Mouse (Mus musculus) midbrain, embryonic 15.5 days (tissue): Measurements from ENCODE around the gene Csrnp1. TPM values are rescaled to one million over a fixed set of nuclear protein-coding genes. Genes with fewer than 3 reads are reported as not detected.
"Not testable (repeated sequence)": the region's sequence is repeated elsewhere in the genome, so short reads cannot be mapped to it uniquely, and the experiment has no call there.

Experiments
- ATAC-seq: fragments of 200-750 bp; cut with Nextera tagmentation; replicated peaks from 2 replicates; pipeline ENCODE4 v1.8.0; 2017; ENCODE audit warnings: moderate TSS enrichment
- H3K27ac ChIP-seq: fragments of 300-500 bp; sonication (generic); 2 replicates; pipeline ENCODE4 v1.5.1; 2015; ENCODE audit warnings: mild to moderate bottlenecking, inconsistent platforms
- H3K27me3 ChIP-seq: fragments of 300-500 bp; sonication (generic); replicated peaks from 2 replicates; pipeline ENCODE4 v1.6.1; 2015; ENCODE audit warnings: inconsistent platforms
- H3K36me3 ChIP-seq: fragments of 300-500 bp; sonication (generic); replicated peaks from 2 replicates; pipeline ENCODE4 v1.6.1; 2015; ENCODE audit warnings: inconsistent platforms
- H3K4me1 ChIP-seq: fragments of 300-500 bp; sonication (generic); 2 replicates; pipeline ENCODE4 v1.6.1; 2015; ENCODE audit warnings: inconsistent platforms
- H3K4me2 ChIP-seq: fragments of 300-500 bp; sonication (generic); 2 replicates; pipeline ENCODE4 v1.6.1; 2015; ENCODE audit warnings: inconsistent platforms, mild to moderate bottlenecking, moderate library complexity
- H3K4me3 ChIP-seq: fragments of 300-500 bp; sonication (generic); 2 replicates; pipeline ENCODE4 v1.5.1; 2015; ENCODE audit warnings: mild to moderate bottlenecking, inconsistent platforms
- H3K9ac ChIP-seq: fragments of 300-500 bp; sonication (generic); 2 replicates; pipeline ENCODE4 v1.6.1; 2015; ENCODE audit warnings: mild to moderate bottlenecking, inconsistent platforms
- H3K9me3 ChIP-seq: fragments of 300-500 bp; sonication (generic); 2 replicates; pipeline ENCODE4 v1.6.1; 2016; ENCODE audit warnings: inconsistent platforms
- WGBS: fragments of 180-500 bp; shearing (Covaris S2); methylation state at CpG from one replicate; pipeline ENCODE4 v1.1.7; 2015; ENCODE audit warnings: mixed read lengths; 5-methylcytosine and 5-hydroxymethylcytosine counted together
- polyA plus RNA-seq: library from polyadenylated mRNA; unstranded; fragments of >200 nt; fragmentation: Nextera tagmentation; extraction: Ambion mirVana; gene quantifications from 2 replicates; pipeline ENCODE4 v1.2.1, GENCODE M21; 2015

Gene Csrnp1
- polyA plus RNA-seq, 1 experiment from 2014 or later: 1.4 TPM

DNA sequence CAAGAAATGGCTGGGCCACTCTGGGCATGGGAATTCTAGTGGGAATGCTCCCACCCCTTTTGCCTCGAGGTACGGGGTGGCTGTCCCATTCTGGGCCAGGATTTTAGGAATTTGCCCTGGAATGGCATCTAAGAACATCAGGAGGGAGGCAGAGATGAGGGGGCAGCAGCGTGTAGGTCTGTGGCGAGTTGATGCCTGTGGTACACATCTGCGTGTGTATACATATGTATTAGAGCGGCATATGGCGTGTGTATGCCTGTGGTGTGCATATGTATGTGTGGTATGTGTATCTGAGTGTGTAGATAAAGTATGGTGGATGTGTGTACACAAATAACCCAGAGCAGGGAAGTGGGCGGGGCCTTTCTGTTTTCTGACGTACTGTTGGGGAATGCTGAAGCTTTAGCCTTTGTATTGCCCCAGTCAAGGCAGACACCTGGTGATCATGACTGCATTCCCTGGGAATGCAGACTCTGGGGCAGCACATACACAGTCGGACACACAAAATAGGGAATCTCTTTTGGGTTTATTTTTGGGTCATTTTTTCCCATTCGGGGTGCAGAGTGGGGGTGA is 28.9 kb upstream of the Csrnp1 start:
- no peak for ATAC-seq
- no peaks in the 10 kb centered on the region for H3K9me3 ChIP-seq
- H3K27me3 ChIP-seq: no peaks in the 10 kb centered on the region; the same call in 1 of the 2 replicates
- no peaks in the 10 kb centered on the region for H3K36me3 ChIP-seq
- no peak overlapping the region for H3K4me2 ChIP-seq
- 75% methylated on average over 11 of the region's 11 CpGs for WGBS
- no peak overlapping the region for H3K4me3 ChIP-seq
- no peak overlapping the region for H3K9ac ChIP-seq
- H3K27ac ChIP-seq: no peak overlapping the region
- H3K4me1 ChIP-seq: peaks cover 5% of the 10 kb centered on the region; the same call in 1 of the 2 replicates

DNA sequence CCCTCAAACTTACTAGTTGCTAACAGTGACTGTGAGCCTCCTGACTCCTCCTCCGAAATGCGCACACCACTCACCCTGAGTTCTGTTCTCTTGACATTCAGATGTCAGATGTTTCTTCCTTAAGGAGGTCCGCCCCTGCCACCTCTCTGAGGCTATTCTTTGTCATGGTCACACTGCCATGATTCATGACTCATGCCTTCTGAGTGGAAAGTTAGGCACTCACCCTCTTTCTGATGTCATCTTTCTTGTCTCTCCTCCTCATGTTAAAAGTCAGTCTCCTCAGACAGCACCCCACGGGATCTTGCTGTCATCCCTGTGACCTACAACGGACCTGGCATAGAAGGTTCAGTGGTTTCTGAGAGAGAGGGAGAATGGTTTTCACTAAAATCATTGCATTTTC is 28.3 kb upstream of the Csrnp1 start:
- peaks cover 5% of the 10 kb centered on the region; the same call in 1 of the 2 replicates for H3K4me1 ChIP-seq
- no peak overlapping the region for H3K4me2 ChIP-seq
- H3K36me3 ChIP-seq: no peaks in the 10 kb centered on the region
- 87% methylated on average over 5 of the region's 5 CpGs for whole genome bisulfite sequencing
- ATAC-seq: no peak
- H3K27ac ChIP-seq: no peak overlapping the region
- no peak overlapping the region for H3K4me3 ChIP-seq
- no peak overlapping the region for H3K9ac ChIP-seq
- H3K9me3 ChIP-seq: no peaks in the 10 kb centered on the region
- no peaks in the 10 kb centered on the region; the same call in 1 of the 2 replicates for H3K27me3 ChIP-seq

DNA sequence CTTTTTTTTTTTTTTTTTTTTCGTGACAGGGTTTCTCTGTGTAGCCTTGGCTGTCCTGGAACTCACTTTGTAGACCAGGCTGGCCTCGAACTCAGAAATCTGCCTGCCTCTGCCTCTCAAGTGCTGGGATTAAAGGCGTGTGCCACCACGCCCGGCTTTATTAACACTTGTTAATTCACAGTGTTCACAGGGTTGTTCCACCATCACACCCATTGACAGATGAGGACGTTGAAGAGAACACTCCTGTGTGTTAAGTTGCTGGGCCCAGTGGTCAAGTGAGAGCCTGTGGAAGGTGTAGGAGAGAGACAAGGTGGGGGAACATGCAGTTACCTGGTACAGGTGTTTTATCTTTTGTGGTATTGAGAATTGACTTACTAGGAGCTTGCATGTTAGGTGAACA is 27.7 kb upstream of the Csrnp1 start:
- ATAC-seq, H3K4me3 ChIP-seq, H3K9ac ChIP-seq, H3K27ac ChIP-seq, H3K9me3 ChIP-seq, H3K4me2 ChIP-seq, H3K36me3 ChIP-seq, H3K4me1 ChIP-seq, H3K27me3 ChIP-seq: not testable (repeated sequence)
- WGBS: 87% methylated on average over 6 of the region's 6 CpGs

DNA sequence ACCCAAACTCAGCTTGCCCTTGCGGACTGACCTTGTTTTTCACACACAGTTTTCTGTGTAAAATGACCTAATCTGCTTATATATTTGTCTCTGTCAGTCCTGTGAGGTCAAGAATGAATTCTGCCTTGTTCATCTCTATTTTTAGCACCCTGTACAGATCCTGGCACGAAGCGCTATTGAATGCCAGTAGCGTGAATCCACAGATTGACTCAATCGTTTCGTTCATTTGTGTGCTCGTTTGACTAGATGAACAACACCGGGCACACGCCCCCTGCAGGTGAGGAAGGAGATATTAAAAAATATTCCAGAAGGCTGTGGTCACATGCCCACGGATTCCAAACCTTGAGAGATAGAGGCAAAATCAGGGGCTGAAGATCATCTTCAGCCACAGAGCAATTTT is 27.1 kb upstream of the Csrnp1 start:
- Histone ChIP-seq H3K4me3 (peak overlapping the region; percentile 44), H3K27ac (peak overlapping the region; percentile 88), H3K9ac (peak overlapping the region; percentile 63), H3K27me3 (no peaks in the 10 kb centered on the region; the same call in 1 of the 2 replicates), H3K36me3 (no peaks in the 10 kb centered on the region), H3K4me2 (peak overlapping the region; percentile 80), H3K9me3 (no peaks in the 10 kb centered on the region), H3K4me1 (peaks cover 5% of the 10 kb centered on the region; the same call in 1 of the 2 replicates)
- peak; percentile 75 for ATAC-seq
- under 1% methylated on average over 10 of the region's 10 CpGs for WGBS

DNA sequence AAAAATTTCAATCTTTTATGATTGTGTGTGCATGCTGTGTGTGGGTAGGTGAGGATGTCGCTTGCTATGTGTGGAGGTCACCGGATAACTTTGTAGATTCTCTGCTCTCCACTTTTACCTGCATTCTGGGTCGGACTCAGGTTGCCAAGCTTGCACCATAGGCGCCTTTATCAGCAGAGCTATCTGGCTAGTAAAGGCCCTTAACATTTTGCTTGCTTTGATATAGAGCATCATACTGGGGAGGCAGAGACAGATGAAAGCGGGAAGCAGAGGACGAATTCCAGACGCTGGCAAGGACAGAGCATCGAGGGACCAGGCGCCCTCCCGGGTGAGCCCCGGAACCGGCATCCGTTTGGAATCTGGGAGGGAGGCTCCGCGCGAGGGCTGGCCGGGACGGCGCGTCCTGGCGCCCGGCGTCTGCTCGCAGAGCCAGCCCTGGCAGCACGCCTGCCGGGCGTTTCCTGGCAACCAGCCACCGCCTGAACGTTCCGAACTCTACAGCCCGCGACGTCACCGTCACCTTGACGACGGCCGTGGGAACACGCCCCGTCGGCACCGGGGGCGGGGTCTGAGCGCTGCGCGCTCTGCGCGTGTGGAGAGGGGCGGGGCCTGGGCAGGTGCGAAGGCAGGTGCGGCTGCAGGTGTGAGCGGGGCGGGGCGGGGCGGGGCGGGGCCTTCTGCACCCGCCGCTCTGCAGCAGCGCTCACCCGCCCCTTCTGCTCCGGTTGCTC is 26.5 kb upstream of the Csrnp1 start:
- peak overlapping the region; percentile 88 for H3K27ac ChIP-seq
- no peaks in the 10 kb centered on the region for H3K36me3 ChIP-seq
- H3K9ac ChIP-seq: peak overlapping the region; percentile 63
- no peaks in the 10 kb centered on the region; the same call in 1 of the 2 replicates for H3K27me3 ChIP-seq
- ATAC-seq: peak; percentile 94
- peak overlapping the region; percentile 44 for H3K4me3 ChIP-seq
- H3K4me1 ChIP-seq: peaks cover 5% of the 10 kb centered on the region; the same call in 1 of the 2 replicates
- peak overlapping the region; percentile 80 for H3K4me2 ChIP-seq
- H3K9me3 ChIP-seq: no peaks in the 10 kb centered on the region
- 2% methylated on average over 60 of the region's 60 CpGs for WGBS

DNA sequence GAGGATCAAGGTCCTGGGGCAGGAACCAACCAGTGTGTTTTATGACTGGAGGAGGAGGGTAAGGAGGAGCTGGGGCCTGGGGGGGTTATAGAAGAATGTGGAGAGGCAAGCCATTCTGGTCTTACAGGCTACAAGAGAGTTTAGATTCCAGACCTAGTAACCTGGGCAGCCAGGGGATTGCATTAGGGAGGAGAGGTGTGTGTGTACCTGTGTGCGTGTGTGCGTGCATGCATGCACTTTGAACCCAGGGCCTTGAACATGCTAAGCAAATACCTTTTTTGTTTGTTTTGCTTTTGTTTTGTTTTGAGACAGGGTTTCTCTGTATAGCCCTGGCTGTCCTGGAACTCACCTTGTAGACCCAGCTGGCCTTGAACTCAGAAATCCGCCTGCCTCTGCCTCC is 25.4 kb upstream of the Csrnp1 start:
- Histone ChIP-seq H3K27ac (no peak overlapping the region), H3K4me2 (no peak overlapping the region), H3K36me3 (no peaks in the 10 kb centered on the region), H3K9ac (no peak overlapping the region), H3K4me3 (no peak overlapping the region), H3K4me1 (peaks cover 5% of the 10 kb centered on the region; the same call in 1 of the 2 replicates), H3K27me3 (no peaks in the 10 kb centered on the region; the same call in 1 of the 2 replicates), H3K9me3 (no peaks in the 10 kb centered on the region)
- no peak for ATAC-seq
- 99% methylated on average over 3 of the region's 3 CpGs for WGBS

DNA sequence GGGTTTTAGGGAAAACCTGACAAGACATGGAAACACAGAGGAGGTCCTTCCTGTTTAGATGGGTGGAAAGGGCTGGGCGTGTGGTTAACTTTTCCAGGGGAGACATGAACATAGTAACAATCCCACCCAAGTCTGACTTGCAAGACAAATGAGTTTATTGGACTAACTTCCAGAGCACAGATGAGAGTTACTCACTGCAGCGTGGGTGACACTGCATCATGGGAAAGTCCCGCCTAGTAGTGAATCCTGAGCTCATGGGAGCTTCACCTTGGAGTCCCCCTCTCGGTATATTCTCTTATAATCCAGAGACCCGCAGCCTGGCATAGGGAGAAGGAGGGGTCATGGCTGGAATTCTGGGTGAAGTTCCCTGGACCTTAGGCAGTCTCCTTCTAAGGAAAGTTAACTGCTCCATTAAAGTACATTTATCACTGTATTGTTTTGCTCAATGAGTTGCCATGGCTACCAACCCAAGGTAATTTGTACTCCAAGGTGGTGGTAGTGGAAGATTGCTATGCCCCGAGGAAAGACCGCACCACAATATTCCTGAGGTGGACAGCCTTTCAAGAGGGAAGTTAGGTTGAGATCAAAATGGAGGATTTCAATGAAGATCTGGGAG is 24.9 kb upstream of the Csrnp1 start:
- Histone ChIP-seq H3K4me2 (no peak overlapping the region), H3K27ac (no peak overlapping the region), H3K9me3 (no peaks in the 10 kb centered on the region), H3K4me3 (no peak overlapping the region), H3K36me3 (no peaks in the 10 kb centered on the region), H3K9ac (no peak overlapping the region), H3K4me1 (peaks cover 5% of the 10 kb centered on the region; the same call in 1 of the 2 replicates), H3K27me3 (no peaks in the 10 kb centered on the region; the same call in 1 of the 2 replicates)
- WGBS: 81% methylated on average over 7 of the region's 7 CpGs
- ATAC-seq: no peak

DNA sequence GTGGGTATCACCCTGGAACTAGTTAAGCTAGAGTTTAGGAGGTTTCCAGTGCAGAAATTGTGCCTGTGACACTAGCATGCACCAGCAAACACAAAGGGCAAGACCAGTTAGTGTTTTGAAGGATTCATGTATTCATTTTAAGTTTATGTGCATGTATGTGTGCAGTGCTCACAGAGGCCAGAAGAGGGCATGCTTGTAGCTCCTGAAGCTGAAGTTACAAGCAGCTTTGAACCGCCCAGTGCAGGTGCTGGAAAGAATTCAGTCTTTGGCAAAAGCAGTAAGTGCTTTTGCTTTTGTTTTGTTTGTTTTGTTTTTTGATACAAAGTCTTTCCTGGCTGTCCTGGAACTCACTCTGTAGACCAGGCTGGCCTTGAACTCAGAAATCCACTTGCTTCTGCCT is 23.4 kb upstream of the Csrnp1 start:
- Histone ChIP-seq H3K4me1 (peaks cover 5% of the 10 kb centered on the region; the same call in 1 of the 2 replicates), H3K27me3 (no peaks in the 10 kb centered on the region; the same call in none of the 2 replicates), H3K4me3 (no peak overlapping the region), H3K4me2 (no peak overlapping the region), H3K9me3 (no peaks in the 10 kb centered on the region), H3K27ac (no peak overlapping the region), H3K36me3 (no peaks in the 10 kb centered on the region), H3K9ac (no peak overlapping the region)
- no peak for ATAC-seq
- WGBS: 89% methylated on average over 1 of the region's 1 CpGs

DNA sequence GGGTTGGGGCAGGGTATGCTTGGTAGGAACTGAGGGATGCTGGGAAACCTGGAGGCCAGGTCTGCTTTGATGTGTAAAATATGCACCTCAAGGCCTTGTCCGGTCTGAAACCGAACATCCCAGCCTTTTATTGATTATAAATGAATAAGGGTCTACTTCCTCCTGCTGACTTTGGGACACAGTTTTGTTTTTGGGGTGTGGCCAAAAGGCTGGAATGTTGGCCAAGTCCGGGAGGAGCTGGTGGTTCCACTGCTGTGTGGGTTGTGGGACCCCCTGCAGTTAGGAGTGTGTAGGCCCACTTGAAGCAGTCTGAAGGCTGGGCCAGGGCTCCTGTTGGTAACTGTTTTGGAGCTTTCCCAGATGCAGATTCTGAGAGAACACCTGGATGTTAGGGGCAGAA is 21.5 kb upstream of the Csrnp1 start:
- no peaks in the 10 kb centered on the region for H3K36me3 ChIP-seq
- H3K4me2 ChIP-seq: no peak overlapping the region
- WGBS: 76% methylated on average over 3 of the region's 3 CpGs
- no peak overlapping the region for H3K27ac ChIP-seq
- H3K9me3 ChIP-seq: no peaks in the 10 kb centered on the region
- H3K9ac ChIP-seq: no peak overlapping the region
- H3K4me1 ChIP-seq: peaks cover 12% of the 10 kb centered on the region; the same call in 1 of the 2 replicates
- H3K27me3 ChIP-seq: no peaks in the 10 kb centered on the region; the same call in none of the 2 replicates
- H3K4me3 ChIP-seq: no peak overlapping the region
- ATAC-seq: no peak

DNA sequence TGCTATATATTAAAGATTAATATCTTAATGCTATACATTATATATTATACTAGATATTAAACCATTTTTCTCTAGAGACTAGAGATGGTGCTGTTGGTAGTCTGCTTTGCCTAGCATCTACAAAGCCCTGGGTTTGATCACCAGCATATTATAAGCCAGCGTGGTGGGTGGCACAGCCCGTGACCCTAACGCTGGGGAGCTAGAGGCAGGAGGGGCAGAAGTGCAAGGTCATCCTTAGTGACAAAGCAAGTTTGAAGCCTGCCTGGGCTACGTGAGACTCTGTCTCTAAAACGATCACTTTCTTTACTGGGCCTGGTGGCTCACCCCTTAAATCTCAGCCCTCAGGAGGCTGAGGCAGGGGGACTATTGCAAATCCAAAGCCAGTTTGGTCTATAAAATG is 18.4 kb upstream of the Csrnp1 start:
- H3K36me3 ChIP-seq: no peaks in the 10 kb centered on the region
- WGBS: 82% methylated on average over 5 of the region's 5 CpGs
- H3K4me2 ChIP-seq: no peak overlapping the region
- no peak overlapping the region for H3K27ac ChIP-seq
- H3K27me3 ChIP-seq: no peaks in the 10 kb centered on the region; the same call in 1 of the 2 replicates
- peaks cover 6% of the 10 kb centered on the region; the same call in 1 of the 2 replicates for H3K4me1 ChIP-seq
- no peak overlapping the region for H3K4me3 ChIP-seq
- no peak overlapping the region for H3K9ac ChIP-seq
- ATAC-seq: no peak
- no peaks in the 10 kb centered on the region for H3K9me3 ChIP-seq

DNA sequence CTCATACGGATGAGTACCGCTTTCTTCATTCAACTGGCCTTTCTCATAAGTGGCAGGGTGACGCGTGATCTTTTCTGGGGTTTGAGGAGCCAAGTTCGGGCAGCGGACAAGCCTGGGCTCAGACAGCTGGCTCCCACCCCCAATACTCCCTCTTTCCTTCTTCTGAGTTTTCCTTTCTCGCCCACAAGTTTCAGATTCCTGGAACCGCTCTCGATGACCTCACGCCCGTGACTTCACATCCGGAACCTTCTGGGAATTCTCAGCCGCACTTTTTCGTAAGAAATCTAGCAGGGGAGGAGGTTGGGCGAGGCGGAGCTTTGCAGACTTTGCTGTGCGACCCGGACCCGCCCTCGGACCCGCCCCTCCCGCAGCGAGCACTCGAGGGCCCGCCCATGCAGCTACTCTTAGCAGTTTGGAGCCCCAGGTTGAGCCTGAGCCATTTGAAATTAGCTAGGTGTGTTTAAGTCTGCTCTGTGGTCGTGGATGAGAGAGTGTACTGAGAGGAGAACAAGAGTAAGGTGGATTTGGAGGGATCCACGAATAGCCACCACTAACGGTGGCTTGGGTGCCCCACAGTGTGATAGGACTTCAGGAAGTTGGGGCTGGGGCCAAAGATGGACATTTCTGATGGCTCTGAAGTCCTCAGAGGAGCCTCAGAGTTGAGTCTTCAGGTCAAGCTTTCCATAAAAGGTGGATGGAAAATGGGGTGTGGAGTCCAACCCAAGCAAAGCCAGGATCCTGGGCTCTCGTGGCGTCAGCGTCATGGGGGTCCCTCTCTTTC is 17.7 kb upstream of the Csrnp1 start:
- Histone ChIP-seq H3K4me1 (peaks cover 6% of the 10 kb centered on the region; the same call in 1 of the 2 replicates), H3K27ac (no peak overlapping the region), H3K9ac (no peak overlapping the region), H3K9me3 (no peaks in the 10 kb centered on the region), H3K36me3 (no peaks in the 10 kb centered on the region), H3K4me3 (peak overlapping the region; percentile 24), H3K27me3 (no peaks in the 10 kb centered on the region; the same call in 1 of the 2 replicates), H3K4me2 (peak overlapping the region; percentile 51)
- ATAC-seq: no peak; the same call in 1 of the 2 replicates
- WGBS: 10% methylated on average over 31 of the region's 31 CpGs

DNA sequence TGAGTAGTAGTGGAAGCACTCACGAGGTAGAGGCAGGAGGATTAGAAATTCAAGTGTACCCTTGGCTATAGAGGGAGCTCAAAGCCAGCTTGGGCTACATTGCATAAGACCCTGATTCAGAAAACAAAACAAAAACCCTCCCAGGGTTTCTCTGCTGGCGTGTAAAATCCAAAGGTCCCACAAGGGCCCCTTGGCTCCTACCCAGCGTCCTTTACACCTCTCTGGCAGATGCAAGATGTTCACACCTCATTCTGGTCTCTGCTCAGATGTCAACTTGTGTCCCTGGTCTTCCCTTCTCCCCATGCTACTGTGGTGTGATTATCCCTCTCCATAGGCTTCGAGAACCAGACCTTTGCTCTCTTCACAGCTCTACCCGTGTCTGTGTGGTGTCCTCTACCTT is 16.3 kb upstream of the Csrnp1 start:
- no peak overlapping the region for H3K27ac ChIP-seq
- no peaks in the 10 kb centered on the region; the same call in 1 of the 2 replicates for H3K27me3 ChIP-seq
- no peaks in the 10 kb centered on the region for H3K9me3 ChIP-seq
- peaks cover 6% of the 10 kb centered on the region; the same call in 1 of the 2 replicates for H3K4me1 ChIP-seq
- no peak overlapping the region for H3K4me3 ChIP-seq
- no peaks in the 10 kb centered on the region for H3K36me3 ChIP-seq
- ATAC-seq: no peak
- H3K9ac ChIP-seq: no peak overlapping the region
- H3K4me2 ChIP-seq: no peak overlapping the region
- WGBS: 81% methylated on average over 5 of the region's 5 CpGs
